Mouse (Mus musculus): Measurements from ENCODE around the gene Adamtsl5. TPM values are rescaled to one million over a fixed set of nuclear protein-coding genes. Genes with fewer than 3 reads are reported as not detected.

Adamtsl5 gene
- polyA plus RNA-seq, 1 experiment, result 8.8 TPM

- TF ChIP-seq POLR2A (IDR thresholded peaks at IDR 0.05; ENCODE audit: borderline replicate concordance, low read depth, low read length), result no peak
- TF ChIP-seq CTCF (IDR thresholded peaks at IDR 0.05; ENCODE audit: low read depth, low read length), result no peak
- no peak overlapping the region for H3K27ac ChIP-seq (ENCODE audit: insufficient read depth, low read depth, low read length)
- peaks cover 25% of the 10 kb centered on the region for H3K4me1 ChIP-seq (ENCODE audit: control insufficient read depth, insufficient read depth, low read length)
- peak overlapping the region; percentile 66 for H3K4me3 ChIP-seq (ENCODE audit: insufficient read depth, low read length)
Measured at GRCm38 (mm10) chr10:80386735-80387471, 38.7 kb upstream of the Adamtsl5 start.

- Histone ChIP-seq H3K27ac (ENCODE audit: insufficient read depth, low read depth, low read length) (no peak overlapping the region), H3K4me3 (ENCODE audit: insufficient read depth, low read length) (peak overlapping the region; percentile 66), H3K4me1 (ENCODE audit: control insufficient read depth, insufficient read depth, low read length) (peaks cover 25% of the 10 kb centered on the region)
- no peak for TF ChIP-seq CTCF (IDR thresholded peaks at IDR 0.05; ENCODE audit: low read depth, low read length)
- no peak for TF ChIP-seq POLR2A (IDR thresholded peaks at IDR 0.05; ENCODE audit: borderline replicate concordance, low read depth, low read length)
Measured at GRCm38 (mm10) chr10:80385811-80386734, 37.9 kb upstream of the Adamtsl5 start.

- TF ChIP-seq CTCF (IDR thresholded peaks at IDR 0.05; ENCODE audit: low read depth, low read length) (no peak), POLR2A (IDR thresholded peaks at IDR 0.05; ENCODE audit: borderline replicate concordance, low read depth, low read length) (no peak)
- peak overlapping the region; percentile 66; the same call in 1 of the 2 replicates for H3K4me3 ChIP-seq (ENCODE audit: insufficient read depth, low read length)
- H3K27ac ChIP-seq (ENCODE audit: insufficient read depth, low read depth, low read length), result no peak overlapping the region
- H3K4me1 ChIP-seq (ENCODE audit: control insufficient read depth, insufficient read depth, low read length), result peaks cover 25% of the 10 kb centered on the region
Measured at GRCm38 (mm10) chr10:80385310-80385709, 37.1 kb upstream of the Adamtsl5 start.

GRCm38 (mm10) chr10:80384709-80385108, 36.5 kb upstream of the Adamtsl5 start:
- Histone ChIP-seq H3K4me3 (ENCODE audit: insufficient read depth, low read length) (no peak overlapping the region), H3K27ac (ENCODE audit: insufficient read depth, low read depth, low read length) (no peak overlapping the region), H3K4me1 (ENCODE audit: control insufficient read depth, insufficient read depth, low read length) (peaks cover 24% of the 10 kb centered on the region)
- TF ChIP-seq POLR2A (IDR thresholded peaks at IDR 0.05; ENCODE audit: borderline replicate concordance, low read depth, low read length) (no peak), CTCF (IDR thresholded peaks at IDR 0.05; ENCODE audit: low read depth, low read length) (no peak)

- no peak for TF ChIP-seq CTCF (IDR thresholded peaks at IDR 0.05; ENCODE audit: low read depth, low read length)
- no peak for TF ChIP-seq POLR2A (IDR thresholded peaks at IDR 0.05; ENCODE audit: borderline replicate concordance, low read depth, low read length)
- H3K4me1 ChIP-seq (ENCODE audit: control insufficient read depth, insufficient read depth, low read length), result peaks cover 20% of the 10 kb centered on the region
Measured at GRCm38 (mm10) chr10:80384115-80384639, 36.0 kb upstream of the Adamtsl5 start.

GRCm38 (mm10) chr10:80383431-80383830, 35.2 kb upstream of the Adamtsl5 start:
- no peak overlapping the region for H3K27ac ChIP-seq (ENCODE audit: insufficient read depth, low read depth, low read length)
- TF ChIP-seq CTCF (IDR thresholded peaks at IDR 0.05; ENCODE audit: low read depth, low read length) (no peak), POLR2A (IDR thresholded peaks at IDR 0.05; ENCODE audit: borderline replicate concordance, low read depth, low read length) (no peak)
- peaks cover 14% of the 10 kb centered on the region for H3K4me1 ChIP-seq (ENCODE audit: control insufficient read depth, insufficient read depth, low read length)
- no peak overlapping the region for H3K4me3 ChIP-seq (ENCODE audit: insufficient read depth, low read length)

More at GRCm38 (mm10) chr10:80384115-80384639, 36.0 kb upstream of the Adamtsl5 start:
- Histone ChIP-seq H3K4me3 (ENCODE audit: insufficient read depth, low read length) (no peak overlapping the region), H3K27ac (ENCODE audit: insufficient read depth, low read depth, low read length) (no peak overlapping the region)

GRCm38 (mm10) chr10:80382641-80383365, 34.6 kb upstream of the Adamtsl5 start:
- H3K27ac ChIP-seq (ENCODE audit: insufficient read depth, low read depth, low read length), result no peak overlapping the region
- H3K4me1 ChIP-seq (ENCODE audit: control insufficient read depth, insufficient read depth, low read length), result peaks cover 9% of the 10 kb centered on the region
- no peak overlapping the region for H3K4me3 ChIP-seq (ENCODE audit: insufficient read depth, low read length)
- TF ChIP-seq POLR2A (IDR thresholded peaks at IDR 0.05; ENCODE audit: borderline replicate concordance, low read depth, low read length) (no peak), CTCF (IDR thresholded peaks at IDR 0.05; ENCODE audit: low read depth, low read length) (no peak)

GRCm38 (mm10) chr10:80377716-80378115, 29.5 kb upstream of the Adamtsl5 start:
- Histone ChIP-seq H3K4me1 (ENCODE audit: control insufficient read depth, insufficient read depth, low read length) (no peaks in the 10 kb centered on the region), H3K27ac (ENCODE audit: insufficient read depth, low read depth, low read length) (no peak overlapping the region), H3K4me3 (ENCODE audit: insufficient read depth, low read length) (no peak overlapping the region)
- TF ChIP-seq POLR2A (IDR thresholded peaks at IDR 0.05; ENCODE audit: borderline replicate concordance, low read depth, low read length) (no peak), CTCF (IDR thresholded peaks at IDR 0.05; ENCODE audit: low read depth, low read length) (peak; percentile 45)

- no peak overlapping the region for H3K27ac ChIP-seq (ENCODE audit: insufficient read depth, low read depth, low read length)
- TF ChIP-seq POLR2A (IDR thresholded peaks at IDR 0.05; ENCODE audit: borderline replicate concordance, low read depth, low read length), result no peak
- peak; percentile 84 for TF ChIP-seq CTCF (IDR thresholded peaks at IDR 0.05; ENCODE audit: low read depth, low read length)
- H3K4me3 ChIP-seq (ENCODE audit: insufficient read depth, low read length), result no peak overlapping the region
- no peaks in the 10 kb centered on the region for H3K4me1 ChIP-seq (ENCODE audit: control insufficient read depth, insufficient read depth, low read length)
Measured at GRCm38 (mm10) chr10:80376160-80376559, 27.9 kb upstream of the Adamtsl5 start.
